ENCODE assay signal across 8 mouse cellular contexts in genomic region chr4:155173822-155174785, GRCm38 (mm10). TPM values are rescaled to one million over a fixed set of nuclear protein-coding genes. Genes with fewer than 3 reads are reported as not detected.
DNase-seq lines count a peak whose midpoint lies in the region; ATAC-seq lines count a peak whose summit lies in the region.

No protein-coding gene starts in this region.

- H3K36me3 ChIP-seq in forebrain, embryonic 12.5 days (replicated peaks) = no peaks in the 10 kb centered on the region
- no peaks in the 10 kb centered on the region for H3K36me3 ChIP-seq in liver, embryonic 13.5 days

- no peaks in the 10 kb centered on the region for H3K9me3 ChIP-seq in forebrain, embryonic 12.5 days
- H3K9me3 ChIP-seq in liver, embryonic 13.5 days (replicated peaks) = no peaks in the 10 kb centered on the region

- H3K4me1 ChIP-seq in forebrain, embryonic 12.5 days = peaks cover 81% of the 10 kb centered on the region
- peaks cover 75% of the 10 kb centered on the region for H3K4me1 ChIP-seq in liver, embryonic 13.5 days (replicated peaks)

- H3K27me3 ChIP-seq in forebrain, embryonic 12.5 days = no peaks in the 10 kb centered on the region
- no peaks in the 10 kb centered on the region for H3K27me3 ChIP-seq in liver, embryonic 13.5 days

- H3K4me2 ChIP-seq in forebrain, embryonic 12.5 days = peak overlapping the region; percentile 44
- peak overlapping the region; percentile 19; the same call in 1 of the 2 replicates for H3K4me2 ChIP-seq in liver, embryonic 13.5 days

- peak; percentile 1; the same call in 1 of the 2 replicates for ATAC-seq in frontal cortex, adult (ENCODE audit: low TSS enrichment)
- no peak for ATAC-seq in forebrain, embryonic 12.5 days (ENCODE audit: low FRiP score)
- no peak for ATAC-seq in liver, embryonic 13.5 days (ENCODE audit: low read depth)

- H3K9ac ChIP-seq in forebrain, embryonic 12.5 days = peak overlapping the region; percentile 44
- peak overlapping the region; percentile 2; the same call in 1 of the 2 replicates for H3K9ac ChIP-seq in liver, embryonic 13.5 days

- DNase-seq in frontal cortex, postnatal 10 days (ENCODE audit: low spot score in 2 of 2) = no peak
- peak; percentile 94 for DNase-seq in 3T3-L1 (ENCODE audit: low read depth, low spot score)
- no peak for DNase-seq in liver, embryonic 13.5 days
- DNase-seq in thymus, postnatal 36 days = no peak
- no peak for DNase-seq in cerebellum, postnatal 4 days (ENCODE audit: low spot score in 2 of 2)
- no peak for DNase-seq in frontal cortex, adult 2 months (ENCODE audit: extremely low spot score in 1 of 2, low spot score in 1 of 2)

- peak overlapping the region; percentile 97 for H3K27ac ChIP-seq in forebrain, embryonic 12.5 days
- peak overlapping the region; percentile 66 for H3K27ac ChIP-seq in liver, embryonic 13.5 days

- 15% methylated on average over 16 of the region's 17 CpGs for WGBS in forebrain, embryonic 12.5 days
- 48% methylated on average over 16 of the region's 17 CpGs for WGBS in liver, embryonic 13.5 days (ENCODE audit: insufficient replicate concordance)

- H3K4me3 ChIP-seq in forebrain, embryonic 12.5 days (replicated peaks) = no peak overlapping the region
- no peak overlapping the region for H3K4me3 ChIP-seq in liver, embryonic 13.5 days (replicated peaks)

RNA-seq across cellular contexts. Expression of gene Ski, which starts 48.3 kb away (rescaled TPM):
- 12.3 and 14.2 TPM in 2 replicates for polyA plus RNA-seq in forebrain, embryonic 12.5 days (2016; fragmentation: Nextera tagmentation; extraction: Ambion mirVana)
- polyA plus RNA-seq in liver, embryonic 13.5 days (2015; fragmentation: Nextera tagmentation; extraction: Ambion mirVana) = 2.2 and 2.4 TPM in 2 replicates
- 76.4 and 78.3 TPM in 2 replicates for polyA plus RNA-seq in frontal cortex, adult 2 months (2012; rRNA removed)
